Mouse (Mus musculus): ENCODE measurements around the gene Ugt1a6a.
"Not testable (repeated sequence)": the region's sequence is repeated elsewhere in the genome, so short reads cannot be mapped to it uniquely, and the experiment has no call there.

Gene Ugt1a6a

GRCm38 (mm10) chr1:88212341-88213045 lies 77.9 kb downstream of the Ugt1a6a start:
- no peak for DNase-seq (ENCODE audit: low spot score in 2 of 2)

GRCm38 (mm10) chr1:88213061-88213460 lies 78.5 kb downstream of the Ugt1a6a start:
- DNase-seq (ENCODE audit: low spot score in 2 of 2), result no peak

GRCm38 (mm10) chr1:88213766-88214461 lies 79.3 kb downstream of the Ugt1a6a start:
- DNase-seq (ENCODE audit: low spot score in 2 of 2), result no peak

GRCm38 (mm10) chr1:88214462-88214952 lies 79.9 kb downstream of the Ugt1a6a start:
- no peak for DNase-seq (ENCODE audit: low spot score in 2 of 2)

GRCm38 (mm10) chr1:88215466-88216380 lies 81.1 kb downstream of the Ugt1a6a start:
- DNase-seq (ENCODE audit: low spot score in 2 of 2), result no peak

- DNase-seq (ENCODE audit: low spot score in 2 of 2), result no peak
These were observed 81.9 kb downstream of the Ugt1a6a start for GRCm38 (mm10) chr1:88216551-88216950.

GRCm38 (mm10) chr1:88217144-88217543 lies 82.5 kb downstream of the Ugt1a6a start:
- DNase-seq (ENCODE audit: low spot score in 2 of 2), result no peak

- no peak for DNase-seq (ENCODE audit: low spot score in 2 of 2)
These were observed 83.0 kb downstream of the Ugt1a6a start for GRCm38 (mm10) chr1:88217576-88217975.

- peak in 1 of 2 experiments; percentile 21 for DNase-seq (ENCODE audit: low spot score in 2 of 2)
These were observed 83.4 kb downstream of the Ugt1a6a start for GRCm38 (mm10) chr1:88218051-88218450.

GRCm38 (mm10) chr1:88218591-88218990 lies 84.0 kb downstream of the Ugt1a6a start:
- no peak for DNase-seq (ENCODE audit: low spot score in 2 of 2)

- no peak for DNase-seq (ENCODE audit: low spot score in 2 of 2)
These were observed 84.4 kb downstream of the Ugt1a6a start for GRCm38 (mm10) chr1:88219054-88219453.

GRCm38 (mm10) chr1:88220336-88220735 lies 85.7 kb downstream of the Ugt1a6a start:
- DNase-seq (ENCODE audit: low spot score in 2 of 2), result peak in 1 of 2 experiments; percentile 20

GRCm38 (mm10) chr1:88222216-88222615 lies 87.6 kb downstream of the Ugt1a6a start:
- DNase-seq (ENCODE audit: low spot score in 2 of 2), result no peak

- peak in 1 of 2 experiments; percentile 8 for DNase-seq (ENCODE audit: low spot score in 2 of 2)
These were observed 88.5 kb downstream of the Ugt1a6a start for GRCm38 (mm10) chr1:88223011-88223515.

- DNase-seq (ENCODE audit: low spot score in 2 of 2), result peak in 1 of 2 experiments; percentile 10
These were observed 89.0 kb downstream of the Ugt1a6a start for GRCm38 (mm10) chr1:88223591-88223990.

- peak in 1 of 2 experiments; percentile 77 for DNase-seq (ENCODE audit: low spot score in 2 of 2)
These were observed 89.6 kb downstream of the Ugt1a6a start for GRCm38 (mm10) chr1:88224029-88224776.

- not testable (repeated sequence) for DNase-seq (ENCODE audit: low spot score in 2 of 2)
These were observed 90.7 kb downstream of the Ugt1a6a start for GRCm38 (mm10) chr1:88225301-88225700.

- DNase-seq (ENCODE audit: low spot score in 2 of 2), result no peak
These were observed 91.1 kb downstream of the Ugt1a6a start for GRCm38 (mm10) chr1:88225741-88226140.

GRCm38 (mm10) chr1:88226670-88227379 lies 92.2 kb downstream of the Ugt1a6a start, which contains the start of gene Mroh2a:
Gene Mroh2a (plus strand): TSS chr1:88226986.
- DNase-seq (ENCODE audit: low spot score in 2 of 2), result peak in 1 of 2 experiments; percentile 11

- no peak for DNase-seq (ENCODE audit: low spot score in 2 of 2)
These were observed 92.9 kb downstream of the Ugt1a6a start for GRCm38 (mm10) chr1:88227482-88227881.
